Mouse (Mus musculus) spleen, postnatal 14 days (tissue): ENCODE data around the gene Ppox.
"Not testable (repeated sequence)": the region's sequence is repeated elsewhere in the genome, so short reads cannot be mapped to it uniquely, and the experiment has no call there.

Experiments used
- DNase-seq, 2 experiments: peaks; one replicate each; pipeline ENCODE4 v3.0.0; 2021 to 2022; ENCODE audit warnings: low spot score in 2 of 2

Ppox gene

GRCm38 (mm10) chr1:171280916-171281527, at the start of gene Ppox:
Ppox (minus strand) TSS chr1:171281186.
- peak; percentile 77 to 83 for DNase-seq

GRCm38 (mm10) chr1:171330216-171330560, 49.2 kb upstream of the Ppox start:
- DNase-seq, result no peak

GRCm38 (mm10) chr1:171329433-171330215, 48.6 kb upstream of the Ppox start:
- no peak for DNase-seq

- DNase-seq, result peak; percentile 74 to 82
These were observed 48.0 kb upstream of the Ppox start, which contains the start of gene Dedd for GRCm38 (mm10) chr1:171328839-171329432. Dedd (plus strand) TSS chr1:171329145.

- no peak for DNase-seq
These were observed 47.3 kb upstream of the Ppox start for GRCm38 (mm10) chr1:171328244-171328643.

GRCm38 (mm10) chr1:171326588-171326987, 45.6 kb upstream of the Ppox start:
- DNase-seq, result not testable (repeated sequence)

GRCm38 (mm10) chr1:171325571-171325970, 44.6 kb upstream of the Ppox start:
- no peak for DNase-seq

- no peak for DNase-seq
These were observed 41.0 kb upstream of the Ppox start for GRCm38 (mm10) chr1:171322012-171322411.

- DNase-seq, result no peak
These were observed 40.4 kb upstream of the Ppox start for GRCm38 (mm10) chr1:171321415-171321814.

- DNase-seq, result no peak
These were observed 39.2 kb upstream of the Ppox start for GRCm38 (mm10) chr1:171320151-171320550.

GRCm38 (mm10) chr1:171319748-171320147, 38.8 kb upstream of the Ppox start:
- DNase-seq, result no peak

- DNase-seq, result no peak
These were observed 28.3 kb upstream of the Ppox start for GRCm38 (mm10) chr1:171309321-171309720.

GRCm38 (mm10) chr1:171306157-171306556, 25.2 kb upstream of the Ppox start:
- not testable (repeated sequence) for DNase-seq

- no peak for DNase-seq
These were observed 17.2 kb upstream of the Ppox start for GRCm38 (mm10) chr1:171298226-171298625.

GRCm38 (mm10) chr1:171295063-171295402, 14.0 kb upstream of the Ppox start:
- DNase-seq, result no peak

- peak; percentile 58 to 75 for DNase-seq
These were observed 13.5 kb upstream of the Ppox start, which contains the start of gene Ufc1 for GRCm38 (mm10) chr1:171294298-171295062. Ufc1 (minus strand) TSS chr1:171295024.

GRCm38 (mm10) chr1:171293906-171294297, 12.9 kb upstream of the Ppox start:
- no peak for DNase-seq

- DNase-seq, result no peak
These were observed 12.4 kb upstream of the Ppox start for GRCm38 (mm10) chr1:171293351-171293750.

GRCm38 (mm10) chr1:171288328-171288727, 7.3 kb upstream of the Ppox start:
- no peak for DNase-seq

GRCm38 (mm10) chr1:171287136-171288081, 6.4 kb upstream of the Ppox start, which contains the start of gene Usp21:
Usp21 (minus strand) TSS chr1:171287991.
- DNase-seq, result peak; percentile 89 to 93

- DNase-seq, result no peak
These were observed 5.5 kb upstream of the Ppox start for GRCm38 (mm10) chr1:171286517-171286916.
